Mouse (Mus musculus) G1E-ER4 (cell line): Measurements from ENCODE around the gene Gm10188. TPM values are rescaled to one million over a fixed set of nuclear protein-coding genes. Genes with fewer than 3 reads are reported as not detected.

Experiments used
- GATA1 ChIP-seq: IDR thresholded peaks from one replicate; pipeline ENCODE4 v1.8.0; 2012; ENCODE audit warnings: low read length, inconsistent platforms
- polyA plus RNA-seq: library from polyadenylated mRNA; stranded (reverse); fragments of >175 nt; gene quantifications from 2 replicates; pipeline ENCODE4 v1.2.3, GENCODE M21; 2012

The Gm10188 gene
- polyA plus RNA-seq, 1 experiment, result not detected

- no peak for TF ChIP-seq GATA1
These were observed 8.1 kb upstream of the Gm10188 start for GRCm38 (mm10) chr1:132237585-132238159.

GRCm38 (mm10) chr1:132234757-132235273 lies 5.2 kb upstream of the Gm10188 start:
- TF ChIP-seq GATA1, result no peak

GRCm38 (mm10) chr1:132233566-132233965 lies 4.0 kb upstream of the Gm10188 start:
- no peak for TF ChIP-seq GATA1

- TF ChIP-seq GATA1, result no peak
These were observed 2.1 kb upstream of the Gm10188 start for GRCm38 (mm10) chr1:132231470-132232274.

GRCm38 (mm10) chr1:132226297-132227080 lies 3.1 kb downstream of the Gm10188 start:
- no peak for TF ChIP-seq GATA1

- no peak for TF ChIP-seq GATA1
These were observed 7.4 kb downstream of the Gm10188 start for GRCm38 (mm10) chr1:132222166-132222565.

- no peak for TF ChIP-seq GATA1
These were observed 7.9 kb downstream of the Gm10188 start for GRCm38 (mm10) chr1:132221627-132222026.

GRCm38 (mm10) chr1:132216276-132216675 lies 13.3 kb downstream of the Gm10188 start:
- TF ChIP-seq GATA1, result no peak

GRCm38 (mm10) chr1:132213076-132213475 lies 16.5 kb downstream of the Gm10188 start:
- TF ChIP-seq GATA1, result no peak

- TF ChIP-seq GATA1, result no peak
These were observed 17.3 kb downstream of the Gm10188 start for GRCm38 (mm10) chr1:132212218-132212617.

GRCm38 (mm10) chr1:132211672-132212071 lies 17.9 kb downstream of the Gm10188 start:
- no peak for TF ChIP-seq GATA1

GRCm38 (mm10) chr1:132210922-132211321 lies 18.6 kb downstream of the Gm10188 start:
- no peak for TF ChIP-seq GATA1

- TF ChIP-seq GATA1, result no peak
These were observed 20.2 kb downstream of the Gm10188 start for GRCm38 (mm10) chr1:132209400-132209799.

- no peak for TF ChIP-seq GATA1
These were observed 21.4 kb downstream of the Gm10188 start for GRCm38 (mm10) chr1:132208154-132208553.

GRCm38 (mm10) chr1:132206828-132207227 lies 22.7 kb downstream of the Gm10188 start:
- TF ChIP-seq GATA1, result no peak

GRCm38 (mm10) chr1:132205958-132206357 lies 23.6 kb downstream of the Gm10188 start:
- no peak for TF ChIP-seq GATA1
